Mouse (Mus musculus) ES-Bruce4 (cell line): Measurements from ENCODE around the gene Cnnm3.
"Not testable (repeated sequence)": the region's sequence is repeated elsewhere in the genome, so short reads cannot be mapped to it uniquely, and the experiment has no call there.

ENCODE experiments used
- CTCF ChIP-seq: IDR thresholded peaks from one replicate; pipeline ENCODE4 v1.8.1; 2011; ENCODE audit warnings: low read depth, low read length
- EP300 ChIP-seq: IDR thresholded peaks from 2 replicates; pipeline ENCODE4 v1.6.1; 2011; ENCODE audit warnings: low read depth, low read length; ENCODE audit not compliant: insufficient read depth
- POLR2A ChIP-seq: IDR thresholded peaks from one replicate; pipeline ENCODE4 v1.8.1; 2011; ENCODE audit warnings: low read length; ENCODE audit not compliant: insufficient read depth

GRCm38 (mm10) chr1:36536783-36537182 lies 25.1 kb downstream of the Cnnm3 start, which contains the start of gene Ankrd23:
- TF ChIP-seq CTCF, POLR2A, EP300: not testable (repeated sequence)
